Mouse (Mus musculus): ENCODE measurements around the gene Cend1.
"Not testable (repeated sequence)": the region's sequence is repeated elsewhere in the genome, so short reads cannot be mapped to it uniquely, and the experiment has no call there.

Gene Cend1

DNA sequence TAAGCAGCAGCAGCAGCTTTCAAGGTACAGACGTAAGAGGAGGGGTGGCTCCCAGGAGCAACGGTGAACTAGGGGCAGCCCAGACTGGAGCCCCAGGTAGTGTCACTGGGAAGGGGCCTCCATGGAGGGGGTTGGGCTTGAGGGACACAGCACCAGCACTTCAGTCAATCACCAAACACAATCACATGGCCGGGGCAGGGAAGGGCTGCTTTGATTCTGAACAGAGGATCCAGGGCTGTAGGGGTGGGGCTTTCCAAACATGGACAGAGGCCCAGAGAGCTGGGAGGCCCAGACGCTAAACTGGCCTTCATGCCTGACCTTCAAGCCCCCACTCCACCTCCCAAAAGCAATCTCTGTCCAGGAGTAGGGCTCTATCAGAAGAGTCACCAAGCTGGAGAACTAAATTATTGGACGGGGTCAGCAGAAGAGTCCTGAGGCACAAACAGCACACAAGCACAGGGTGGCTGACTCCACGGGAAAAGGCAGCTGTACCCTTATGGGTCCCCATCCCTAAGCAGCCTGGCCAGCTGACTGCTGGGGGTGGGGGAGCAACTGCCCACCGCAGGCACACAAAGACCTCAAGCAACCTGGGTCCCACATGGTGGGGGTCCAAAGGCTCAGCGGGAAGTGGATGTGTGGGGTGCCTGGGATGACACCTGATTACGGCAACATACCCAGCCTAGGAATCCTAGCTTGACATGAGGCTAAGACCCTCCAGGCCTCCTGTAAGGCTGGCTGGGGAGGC lies 721 bp upstream of the Cend1 start:
- DNase-seq (ENCODE audit: low spot score) = no peak

DNA sequence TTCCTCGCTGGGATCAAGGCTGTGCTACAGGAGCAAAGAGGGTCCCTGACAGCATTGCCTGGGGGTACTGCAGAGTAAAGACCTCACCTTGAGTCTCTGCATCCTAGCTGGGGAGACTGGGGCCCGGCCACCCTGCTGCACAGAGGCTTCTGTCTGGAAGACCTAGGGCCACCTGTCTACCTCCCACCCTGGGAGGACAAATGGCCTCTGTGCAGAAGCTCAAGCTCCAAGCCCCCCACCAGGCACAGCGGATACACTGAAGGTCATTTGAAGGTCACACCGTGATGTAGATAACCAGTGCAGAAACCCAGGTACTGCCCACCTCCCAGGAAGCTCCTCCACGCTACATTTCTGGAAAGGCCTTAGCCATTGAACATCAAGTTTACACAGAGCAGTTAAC lies 590 bp downstream of the Cend1 start:
- no peak for DNase-seq (ENCODE audit: low spot score)

DNA sequence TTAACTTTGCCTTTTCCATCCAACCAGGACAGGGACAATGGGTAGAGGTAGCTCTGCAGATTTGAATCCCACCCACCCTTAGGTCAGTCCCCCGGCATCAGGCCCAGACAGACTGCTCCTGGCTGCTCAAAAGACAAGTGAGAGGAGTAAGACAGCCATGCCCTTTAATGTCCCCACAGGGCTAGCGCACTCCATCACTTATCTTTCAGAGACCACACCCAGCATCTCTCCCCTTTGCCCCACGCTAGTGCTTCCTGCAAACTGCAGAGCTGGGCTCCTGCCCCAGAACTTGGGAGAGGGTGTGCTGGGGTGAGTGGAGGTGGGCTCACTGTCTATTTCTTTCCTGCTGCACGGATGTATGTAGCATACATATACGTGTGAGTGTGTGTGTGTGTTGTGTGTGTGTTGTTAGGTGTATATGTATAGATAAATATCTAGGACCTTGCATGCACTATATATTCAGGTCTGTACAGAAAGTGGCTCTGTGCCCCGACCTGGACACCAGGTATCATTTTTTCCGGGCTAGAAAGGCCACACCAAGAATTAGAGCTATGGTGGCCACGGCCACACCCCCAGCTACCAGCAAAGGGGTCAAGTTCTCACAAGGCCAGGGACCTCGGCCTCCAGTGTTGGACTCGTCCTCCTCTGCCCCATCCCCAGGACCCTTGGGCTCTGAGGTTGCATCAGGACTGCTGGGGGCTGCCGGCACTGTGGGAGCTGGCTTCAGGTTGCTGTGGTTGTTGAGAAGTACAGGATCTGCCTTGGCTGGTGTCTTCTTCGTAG lies 2.2 kb downstream of the Cend1 start:
- no peak for DNase-seq (ENCODE audit: low spot score)

DNA sequence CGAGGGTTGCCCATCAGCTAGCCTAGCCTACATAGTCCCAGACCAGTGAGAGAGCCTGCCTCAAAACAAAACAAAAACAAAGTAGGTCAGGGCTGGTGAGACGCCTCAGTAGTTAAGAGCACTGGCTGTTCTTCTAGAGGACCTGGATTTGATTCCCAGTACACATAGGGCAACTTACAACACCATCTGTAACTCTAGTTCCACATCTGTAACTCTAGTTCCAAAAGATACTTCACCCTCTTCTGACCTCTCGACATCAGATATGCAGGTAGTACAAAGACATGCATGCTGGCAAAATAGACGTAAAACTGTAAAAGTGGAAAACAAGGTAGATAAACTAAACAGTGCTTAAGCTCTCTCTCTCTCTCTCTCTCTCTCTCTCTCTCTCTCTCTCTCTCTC lies 5.5 kb downstream of the Cend1 start:
- no peak for DNase-seq (ENCODE audit: low spot score)

DNA sequence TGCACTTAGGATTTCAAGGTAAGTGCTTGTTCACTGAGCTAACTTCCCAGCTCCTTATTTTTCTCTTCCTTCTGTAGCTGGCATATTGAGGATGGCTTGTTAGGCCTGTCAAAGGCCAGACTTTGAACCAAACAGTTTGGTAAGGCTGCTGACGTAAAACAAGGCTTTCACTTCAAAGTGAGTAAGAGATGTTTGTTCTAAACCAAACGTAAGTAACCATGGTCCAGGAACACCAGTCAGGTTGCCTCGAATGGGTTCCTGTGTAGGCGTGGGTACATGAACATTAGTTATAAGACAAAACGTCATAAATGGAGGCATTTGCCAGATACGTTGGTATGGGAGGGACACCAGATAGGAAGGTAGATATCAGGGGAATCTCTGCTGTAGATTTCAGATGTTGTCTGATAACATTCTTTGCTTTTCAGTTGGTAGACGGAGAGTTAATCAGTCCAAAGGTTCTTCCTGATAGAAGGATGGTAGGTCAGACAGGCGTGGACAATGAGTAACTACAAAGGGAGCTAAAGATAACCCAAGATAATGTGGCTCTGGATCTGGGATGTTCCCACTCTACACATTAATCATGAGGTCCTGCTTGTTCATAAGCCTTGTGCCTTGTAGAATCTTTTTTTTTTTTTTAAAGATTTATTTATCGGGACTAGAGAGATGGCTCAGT lies 9.1 kb downstream of the Cend1 start:
- DNase-seq (ENCODE audit: low spot score) = no peak

DNA sequence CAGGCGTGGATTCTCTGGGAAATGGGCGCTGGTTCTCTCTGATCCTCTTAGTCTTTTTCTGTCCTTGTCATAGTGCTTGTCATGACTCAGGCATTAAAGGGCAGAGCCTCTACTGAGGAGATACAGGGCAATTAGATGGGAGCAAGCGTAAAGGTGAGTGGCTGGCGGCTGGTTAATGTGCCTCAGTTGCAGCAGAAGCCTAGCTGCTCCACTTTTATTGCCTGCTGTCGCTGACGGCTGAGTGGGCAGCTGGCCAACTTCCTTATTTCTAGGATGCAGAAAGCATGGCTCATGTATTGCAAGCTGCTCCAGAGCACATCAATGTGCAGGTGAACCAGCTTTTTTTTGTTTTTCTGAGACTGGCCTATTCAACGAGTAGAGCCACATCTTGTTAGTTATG lies 10.3 kb downstream of the Cend1 start:
- DNase-seq (ENCODE audit: low spot score) = no peak

DNA sequence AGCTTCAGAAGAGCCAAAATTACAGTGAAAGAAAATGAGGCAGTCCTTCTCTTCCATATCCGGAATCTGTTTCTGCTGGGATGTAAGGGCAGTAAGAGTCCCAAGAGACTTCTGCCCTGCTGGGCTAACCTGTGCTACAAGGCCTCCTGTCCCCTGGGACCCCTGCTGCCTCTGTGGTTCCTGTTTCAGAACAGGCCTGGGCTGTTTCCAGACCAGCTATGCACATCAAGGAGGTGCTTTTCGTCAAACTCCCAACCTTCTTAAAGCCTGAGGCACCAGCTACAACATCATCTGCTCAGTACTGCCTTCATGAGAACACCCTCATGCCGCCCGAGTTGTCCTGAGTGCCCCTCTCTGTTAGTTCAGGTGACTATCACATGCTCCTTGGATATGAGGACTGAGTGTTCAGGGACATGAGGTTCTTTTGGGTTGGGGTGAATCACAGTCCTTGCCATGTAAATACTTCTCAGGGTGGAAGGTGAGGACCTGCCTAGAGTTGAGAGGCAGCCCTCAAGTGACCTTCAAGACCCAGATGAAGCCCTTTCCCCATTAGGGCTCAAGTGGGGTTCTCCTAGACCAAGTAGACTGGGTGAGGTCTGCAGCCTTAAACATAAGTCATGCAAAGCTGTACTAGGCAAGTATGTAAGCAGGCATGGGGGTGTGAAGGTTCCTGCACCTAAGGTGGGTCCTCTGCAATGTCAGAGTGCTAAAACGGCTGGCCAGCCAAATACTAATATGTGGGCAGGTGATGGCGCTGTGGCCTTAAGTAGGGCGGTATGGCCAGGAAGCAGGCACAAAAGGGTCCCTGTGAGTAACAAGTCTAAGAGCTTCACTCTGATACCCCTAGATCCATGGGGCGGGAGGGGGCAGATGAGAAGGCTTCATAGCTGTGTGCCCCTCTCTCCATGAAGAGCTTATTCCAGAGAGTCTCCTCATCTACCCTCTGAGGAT lies 11.3 kb downstream of the Cend1 start:
- no peak for DNase-seq (ENCODE audit: low spot score)

DNA sequence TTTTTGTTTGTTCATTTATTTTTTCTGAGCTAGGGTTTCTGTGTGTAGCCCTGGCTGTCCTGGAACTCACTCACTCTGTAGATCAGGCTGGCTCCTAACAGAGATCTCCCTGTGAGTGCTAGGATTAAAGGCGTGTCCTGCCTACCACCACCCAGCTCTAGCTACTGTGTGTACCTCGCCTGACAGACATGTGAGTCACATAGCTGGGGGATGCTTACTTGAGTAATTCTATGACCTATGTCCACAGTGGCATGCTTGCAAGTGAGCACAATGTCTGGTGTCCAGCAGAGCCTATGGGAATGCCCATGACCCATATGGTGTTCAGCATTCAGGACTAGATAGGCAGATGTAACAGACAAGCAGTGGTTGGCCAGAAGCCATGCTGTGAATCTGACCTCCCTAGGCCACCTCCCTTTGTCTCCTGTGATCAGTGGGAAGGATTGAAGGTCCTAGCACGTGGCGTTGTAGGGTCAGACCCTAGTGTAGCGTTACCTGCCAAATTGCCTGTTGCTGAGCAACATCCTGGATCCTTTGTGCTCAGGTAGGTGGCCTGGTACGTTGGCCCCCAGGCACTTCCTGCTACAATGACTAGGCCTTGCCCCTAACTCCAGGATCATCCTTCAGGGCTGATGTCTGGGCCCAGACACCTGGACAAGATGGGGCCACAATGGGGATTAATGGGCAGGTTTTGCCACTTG lies 13.0 kb downstream of the Cend1 start:
- no peak for DNase-seq (ENCODE audit: low spot score)

DNA sequence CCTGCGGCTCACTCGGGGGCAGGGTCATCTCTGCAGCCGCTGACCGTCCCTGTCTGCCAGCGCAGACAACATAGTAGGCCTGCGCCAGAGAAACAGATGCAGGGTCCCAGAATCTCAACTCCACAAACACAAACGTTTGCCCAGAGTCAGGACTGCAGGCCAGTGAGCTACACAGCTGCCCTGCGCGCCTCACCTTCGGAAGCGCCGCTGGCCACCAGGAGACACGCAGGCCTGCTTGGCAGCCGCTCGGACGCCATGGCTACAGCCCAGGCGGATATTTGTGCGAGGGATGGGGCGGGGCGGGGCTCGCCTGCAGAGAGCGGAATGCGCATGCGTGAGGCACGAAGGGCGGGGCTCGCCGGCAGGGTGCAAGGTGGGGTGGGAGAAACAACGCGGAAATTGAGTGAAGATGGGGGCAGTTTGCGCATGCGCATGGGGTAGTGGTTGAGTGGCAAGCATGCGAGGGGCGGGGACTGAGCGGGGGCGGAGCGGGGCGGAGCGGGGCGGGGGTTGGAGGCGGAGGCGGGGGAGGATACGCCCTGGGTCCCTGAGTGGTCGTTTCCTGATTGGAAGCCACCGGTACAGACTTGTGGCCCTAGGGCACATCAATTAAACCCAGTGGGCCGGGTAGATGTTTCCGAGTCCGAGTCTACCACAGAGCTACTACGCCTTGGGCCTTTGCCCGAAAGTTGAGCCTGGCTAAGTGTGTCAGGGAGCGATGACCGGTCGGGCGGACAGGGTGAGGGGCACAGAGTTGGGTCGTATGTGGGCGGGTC lies 15.3 kb downstream of the Cend1 start, which contains the start of gene Gatd1:
TSS of gene Gatd1 (minus strand) at position 328 of the 776 bp plus-strand sequence.
- DNase-seq (ENCODE audit: low spot score) = peak; percentile 96

DNA sequence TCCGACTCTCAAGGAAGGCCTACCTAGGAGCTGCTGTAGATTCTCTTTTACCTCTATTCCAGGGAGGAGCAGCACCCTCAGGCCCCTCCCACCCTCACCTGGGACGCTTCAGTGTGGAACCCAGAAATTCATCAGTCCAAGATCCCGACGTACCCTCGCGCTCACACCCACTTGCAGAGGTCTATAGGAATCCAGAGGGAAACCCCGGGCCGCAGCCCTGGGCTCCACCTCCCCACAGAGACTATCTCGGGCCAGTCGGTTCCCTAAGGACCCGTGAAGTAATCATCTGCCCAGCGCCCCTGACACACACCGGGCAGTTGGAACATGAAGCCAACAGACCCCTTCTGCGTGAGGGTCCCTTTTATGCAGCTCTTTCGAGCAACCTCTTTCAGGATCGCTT lies 16.0 kb downstream of the Cend1 start:
- no peak for DNase-seq (ENCODE audit: low spot score)

DNA sequence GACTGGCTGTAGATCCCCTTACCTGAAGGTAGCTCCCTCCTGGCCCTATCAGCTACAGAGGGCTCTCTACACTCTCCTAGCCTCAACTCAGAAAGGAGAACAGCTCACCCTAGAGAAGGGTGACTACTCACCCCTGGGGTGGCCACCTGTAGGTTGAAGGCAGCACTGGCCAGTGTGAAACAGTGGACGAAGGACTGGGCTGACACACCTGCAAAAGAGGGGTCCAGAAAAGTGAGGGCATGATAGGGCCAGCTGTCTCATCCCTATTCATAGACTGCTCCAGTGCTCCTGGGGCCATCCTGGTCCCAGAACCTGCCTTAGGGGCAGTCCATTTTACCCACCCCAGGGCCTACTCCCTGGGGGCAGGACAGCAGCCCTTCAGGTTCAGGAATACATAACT lies 17.6 kb downstream of the Cend1 start:
- no peak for DNase-seq (ENCODE audit: low spot score)

DNA sequence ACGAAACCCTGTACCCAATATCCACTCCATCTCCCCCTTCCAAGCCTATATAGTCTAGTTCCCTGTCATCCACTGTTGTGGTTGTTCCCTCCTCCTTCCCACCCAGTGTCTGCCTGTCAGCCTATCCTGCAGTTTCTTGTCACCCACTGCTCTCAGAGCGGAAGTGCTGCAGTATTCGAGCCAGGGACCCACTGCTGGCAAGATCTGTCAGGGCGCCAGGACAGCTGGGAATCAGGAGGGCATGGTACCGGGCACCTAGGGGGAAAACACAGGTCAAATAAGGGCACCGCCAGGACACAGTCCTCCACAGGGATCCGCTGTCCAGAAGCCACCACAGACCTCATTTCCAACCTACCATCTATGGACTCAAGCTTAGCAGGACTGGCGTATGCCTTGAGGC lies 18.7 kb downstream of the Cend1 start:
- no peak for DNase-seq (ENCODE audit: low spot score)

DNA sequence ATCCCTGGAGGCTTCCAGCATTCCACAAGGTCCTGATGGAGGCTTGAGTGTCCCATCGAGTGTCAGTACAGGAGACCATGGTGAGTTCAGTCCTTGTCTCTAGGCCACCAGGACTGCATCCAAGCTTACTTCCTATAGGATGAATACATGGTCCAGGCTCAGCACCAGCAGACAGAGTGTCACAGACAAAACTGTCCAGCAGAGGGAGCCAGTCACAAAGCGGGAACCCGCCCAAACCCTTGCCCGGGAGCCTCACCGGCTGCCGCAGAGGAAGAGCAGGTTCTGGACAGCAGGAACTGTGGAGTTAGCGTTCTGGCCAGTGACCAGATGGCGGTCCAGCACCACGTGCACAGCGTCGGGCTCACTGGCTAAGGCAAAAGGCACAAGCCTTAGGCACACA lies 20.5 kb downstream of the Cend1 start:
- DNase-seq (ENCODE audit: low spot score) = peak; percentile 79

DNA sequence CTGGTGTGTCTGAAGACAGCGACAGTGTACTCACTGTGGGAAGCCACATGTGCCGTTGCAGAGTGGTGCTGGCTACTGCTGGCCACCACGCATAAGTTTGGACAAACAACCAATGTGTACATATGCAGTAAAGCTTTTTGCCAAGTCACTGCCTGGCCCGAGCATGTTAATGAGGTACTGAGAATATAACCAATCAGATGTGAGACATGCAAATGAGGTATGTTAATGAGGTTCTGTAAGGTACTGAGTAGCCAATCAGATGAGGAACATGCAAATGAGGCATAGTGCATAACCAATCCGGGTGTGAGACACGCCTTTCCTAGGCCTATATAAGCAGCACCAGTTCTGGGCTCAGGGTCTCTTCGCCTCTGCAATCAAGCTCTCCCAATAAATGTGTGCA lies 21.6 kb downstream of the Cend1 start:
- DNase-seq (ENCODE audit: low spot score) = not testable (repeated sequence)

DNA sequence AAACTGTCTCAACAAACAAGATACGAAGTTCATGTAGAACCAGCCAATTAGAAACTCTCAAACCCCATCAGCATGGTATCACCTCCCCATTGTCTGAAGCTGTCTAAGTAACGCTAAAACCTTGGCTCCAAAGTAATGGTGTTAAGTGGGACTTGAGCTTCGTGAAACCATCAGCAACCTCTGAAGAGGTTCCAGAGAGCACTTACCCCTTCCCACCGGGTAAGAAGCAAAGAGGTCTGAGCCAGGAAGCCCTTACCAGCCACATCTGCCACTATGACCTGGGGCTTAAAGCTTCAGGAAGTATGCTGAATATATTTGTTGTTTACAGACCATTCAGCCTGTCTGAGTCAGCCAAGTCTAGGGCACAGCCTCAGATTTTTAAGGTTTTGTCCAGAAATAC lies 23.8 kb downstream of the Cend1 start:
- DNase-seq (ENCODE audit: low spot score) = no peak

DNA sequence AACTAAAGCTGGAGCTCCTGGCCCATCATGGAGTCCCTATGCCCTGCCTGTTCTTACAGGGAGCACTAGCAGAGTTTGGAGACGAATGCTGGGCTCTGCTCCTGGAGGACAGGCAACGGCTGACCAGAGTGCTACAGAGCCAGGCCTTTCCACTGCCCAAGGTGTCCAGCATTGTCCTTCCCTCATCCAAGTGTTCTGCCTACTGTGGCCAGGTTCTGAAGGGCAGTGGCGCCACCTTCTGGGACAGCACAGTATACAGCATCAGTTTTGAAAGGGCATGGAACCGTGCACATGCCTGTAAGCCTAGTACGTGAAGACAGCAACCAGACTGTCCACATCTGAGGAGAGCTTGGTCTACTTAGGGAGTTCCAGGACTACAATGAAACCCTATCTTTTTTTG lies 26.0 kb downstream of the Cend1 start:
- DNase-seq (ENCODE audit: low spot score) = no peak

DNA sequence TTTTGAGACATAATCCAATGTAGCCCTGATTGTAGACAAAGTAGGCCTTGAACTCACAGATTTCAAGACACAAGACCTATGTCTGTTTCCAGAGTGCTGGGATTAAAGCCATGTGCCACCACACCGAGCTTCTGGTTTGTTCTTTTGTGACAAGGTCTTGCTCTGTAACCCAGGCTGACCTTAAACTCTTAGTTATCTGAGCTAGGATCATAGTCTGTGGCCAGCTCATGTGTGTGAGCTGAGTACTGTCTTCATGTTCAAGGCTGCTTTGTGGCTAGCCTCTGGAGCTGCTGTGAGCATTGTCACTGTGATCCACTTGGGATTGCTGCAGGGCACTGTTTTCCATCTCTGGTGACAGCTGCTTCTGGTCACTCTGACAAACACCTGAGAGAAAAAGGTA lies 33.9 kb downstream of the Cend1 start:
- no peak for DNase-seq (ENCODE audit: low spot score)

DNA sequence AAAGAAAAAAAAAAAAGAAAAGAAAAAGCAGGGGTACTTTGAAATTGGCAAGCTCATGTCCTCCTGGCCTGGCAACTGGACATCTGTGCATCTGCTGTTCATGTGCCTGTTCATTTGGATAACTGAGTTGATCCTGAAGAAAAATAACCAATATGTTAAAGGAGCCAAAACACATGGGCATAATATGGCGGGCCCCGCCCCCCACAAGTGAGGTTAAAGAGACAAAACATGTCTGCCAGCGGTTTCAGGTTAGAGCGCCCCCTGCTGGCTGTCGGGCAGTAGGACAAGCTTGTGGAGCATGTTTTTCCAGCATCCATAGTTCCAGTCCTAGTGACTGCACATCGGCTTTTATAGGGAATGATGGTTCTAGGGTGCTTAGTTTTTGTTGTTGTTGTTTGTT lies 34.5 kb downstream of the Cend1 start:
- DNase-seq (ENCODE audit: low spot score) = no peak

DNA sequence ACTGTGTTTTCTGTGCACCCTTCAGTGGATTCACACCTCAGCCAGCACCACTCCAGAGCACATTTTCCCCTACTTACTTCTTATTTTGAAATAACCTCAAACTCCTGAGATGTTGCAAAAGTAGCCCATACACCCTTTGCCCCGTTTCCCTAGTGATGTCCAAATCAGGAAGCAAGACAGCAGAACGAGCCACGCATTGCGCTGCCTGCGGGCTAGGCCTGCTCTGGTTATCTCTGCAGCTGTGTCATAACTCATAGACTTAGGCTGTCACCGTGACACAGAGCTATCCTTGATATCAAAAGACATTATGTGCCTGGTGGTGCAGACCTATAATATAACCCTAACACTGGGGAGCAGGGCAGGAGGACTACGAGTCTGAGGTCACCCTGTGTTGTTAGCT lies 35.1 kb downstream of the Cend1 start:
- DNase-seq (ENCODE audit: low spot score) = no peak

DNA sequence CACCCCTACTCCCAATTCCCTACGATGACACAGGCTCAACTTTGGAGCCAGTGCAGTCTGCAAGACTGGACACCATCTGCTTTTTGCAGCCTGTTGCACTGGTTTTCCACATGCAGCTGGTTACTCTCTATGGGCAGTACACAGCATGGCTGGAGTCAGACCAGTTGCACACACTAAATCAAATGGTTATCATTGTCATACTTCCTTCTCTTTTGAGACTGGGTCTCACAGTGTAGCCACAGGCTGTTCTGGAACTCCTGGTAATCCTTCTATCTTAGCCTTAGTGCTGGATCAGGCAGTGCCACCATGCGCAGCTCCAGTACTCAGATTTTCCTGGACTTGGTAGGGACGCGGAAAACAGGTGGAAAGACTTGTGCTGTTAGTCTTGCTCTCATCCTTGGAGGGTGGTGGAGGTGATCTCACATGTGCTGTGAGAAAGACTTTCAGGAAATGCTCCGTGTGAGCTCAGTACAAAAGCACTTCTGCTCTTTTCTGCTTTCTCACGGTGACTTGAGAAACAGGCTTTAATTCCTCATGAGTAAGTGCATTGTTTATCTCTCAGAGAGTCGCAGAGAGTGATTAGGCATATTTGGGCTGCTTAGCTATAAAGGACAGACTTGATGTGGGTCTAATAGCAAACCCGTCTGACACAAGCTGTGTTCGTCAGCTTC lies 36.6 kb downstream of the Cend1 start:
- DNase-seq (ENCODE audit: low spot score) = no peak

Data from left cerebral cortex, adult 11 months (tissue).